Mouse (Mus musculus) right cerebral cortex, postnatal 10 days (tissue): Measurements from ENCODE around the gene Myo3a.
A peak's percentile ranks its signal among the peaks of the same experiment; 100 is the strongest.
"Not testable (repeated sequence)": the region's sequence is repeated elsewhere in the genome, so short reads cannot be mapped to it uniquely, and the experiment has no call there.

Experiments used
- DNase-seq, 2 experiments: peaks; one replicate each; pipeline ENCODE4 v3.0.0; 2021; ENCODE audit warnings: low spot score in 2 of 2

Gene Myo3a

GRCm38 (mm10) chr2:22227308-22227707 lies at the start of gene Myo3a:
Gene Myo3a (plus strand): TSS chr2:22227503.
- DNase-seq: no peak

DNA sequence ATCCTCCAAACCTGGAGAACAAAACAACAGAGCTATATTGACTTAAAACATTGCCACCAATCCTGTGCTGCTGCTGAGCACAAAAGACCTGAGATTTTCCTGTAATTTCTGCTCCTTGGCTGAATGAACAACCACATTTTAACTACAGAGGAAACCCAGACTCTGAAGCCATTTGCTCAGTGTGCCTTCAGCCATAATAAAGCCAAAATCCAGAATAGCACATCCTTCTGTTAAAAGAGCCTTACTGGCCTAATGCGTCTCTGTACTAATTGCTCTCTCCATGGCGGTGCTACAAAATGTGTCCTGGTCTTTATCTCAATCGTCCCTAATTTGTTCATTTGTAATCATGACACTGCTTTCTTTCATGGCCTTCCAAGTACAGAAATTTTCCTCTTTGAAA lies 23.2 kb downstream of the Myo3a start:
- no peak for DNase-seq

DNA sequence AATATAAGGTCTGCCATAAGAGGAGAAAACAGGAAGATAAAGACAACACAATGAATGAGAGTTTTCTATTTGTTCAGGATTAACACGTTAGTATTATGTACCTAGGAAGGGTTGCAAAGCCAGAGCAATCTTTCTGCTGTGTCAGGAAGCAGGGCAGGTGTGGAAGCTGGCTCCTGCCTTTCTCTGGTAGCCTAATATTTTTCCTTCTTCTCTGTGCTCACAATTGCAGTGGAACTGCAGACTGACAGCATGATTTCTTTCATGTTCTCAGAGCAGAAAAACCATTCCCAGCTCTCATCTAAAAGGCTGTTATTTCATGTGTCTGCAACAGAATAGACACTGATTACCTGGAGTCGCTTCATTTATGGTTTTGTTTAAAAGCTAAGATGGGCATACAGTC lies 23.7 kb downstream of the Myo3a start:
- no peak for DNase-seq

- DNase-seq: no peak
These were observed 28.3 kb downstream of the Myo3a start for GRCm38 (mm10) chr2:22255600-22255999.

GRCm38 (mm10) chr2:22271555-22271954 lies 44.3 kb downstream of the Myo3a start:
- DNase-seq: no peak

DNA sequence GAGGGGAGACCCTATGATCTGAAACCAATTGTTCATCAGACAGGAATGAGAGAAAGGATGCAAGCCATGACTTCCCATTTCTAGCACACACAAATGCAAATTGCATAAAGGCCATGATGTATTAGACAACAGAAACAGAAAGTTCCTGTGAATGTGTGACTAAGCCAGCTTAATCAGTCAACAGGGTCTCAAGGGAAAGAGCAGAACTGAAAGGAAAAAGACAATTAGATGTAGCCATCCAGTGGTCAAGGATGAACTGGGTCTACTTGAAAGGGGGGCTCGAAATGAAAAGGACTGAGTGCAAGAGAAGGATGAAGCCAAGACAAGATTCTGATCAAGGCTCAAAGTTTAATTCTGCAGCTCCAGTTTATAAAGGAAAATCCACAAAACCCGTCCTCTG lies 58.1 kb downstream of the Myo3a start:
- DNase-seq: no peak

GRCm38 (mm10) chr2:22285777-22286176 lies 58.5 kb downstream of the Myo3a start:
- DNase-seq: no peak

DNA sequence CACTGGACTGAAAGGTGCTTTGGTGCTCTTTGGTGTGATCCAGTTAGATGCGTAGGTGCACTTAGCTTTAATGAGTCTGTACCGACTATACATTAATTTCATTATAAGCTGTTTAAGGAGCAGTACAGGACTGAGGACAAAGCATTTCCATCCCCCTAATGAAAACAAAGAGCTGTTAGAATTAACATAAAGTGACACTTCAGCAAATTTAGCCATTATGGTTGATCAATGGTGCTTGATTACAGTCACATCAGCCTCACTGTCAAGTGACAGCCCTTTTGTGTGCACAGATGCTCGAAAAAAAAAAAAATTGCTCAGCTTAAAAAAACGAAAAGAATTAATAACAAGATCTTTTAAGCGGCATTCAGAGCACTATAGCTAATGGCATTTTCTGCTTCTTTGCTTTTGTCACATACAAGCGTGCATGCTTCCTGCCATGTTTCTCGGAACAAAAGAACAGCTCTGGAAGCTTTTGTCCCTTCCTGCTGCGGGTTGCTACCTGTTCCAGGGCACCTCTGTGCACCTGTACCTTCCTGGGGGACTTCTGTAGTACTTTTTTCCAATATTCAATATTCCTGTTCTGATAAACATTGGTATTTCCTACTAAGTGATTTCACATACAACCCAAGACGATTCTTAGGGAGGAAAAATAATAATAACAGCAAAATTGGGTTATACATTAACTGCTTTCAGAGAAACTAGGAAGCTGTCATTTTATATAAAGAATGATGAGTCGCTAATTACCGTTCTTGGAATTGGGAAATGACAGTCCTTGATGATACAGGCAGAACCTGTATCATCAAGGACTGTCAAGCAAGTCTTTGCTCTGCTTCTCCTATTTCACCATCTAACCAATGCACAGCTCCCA lies 66.5 kb downstream of the Myo3a start:
- no peak for DNase-seq

DNA sequence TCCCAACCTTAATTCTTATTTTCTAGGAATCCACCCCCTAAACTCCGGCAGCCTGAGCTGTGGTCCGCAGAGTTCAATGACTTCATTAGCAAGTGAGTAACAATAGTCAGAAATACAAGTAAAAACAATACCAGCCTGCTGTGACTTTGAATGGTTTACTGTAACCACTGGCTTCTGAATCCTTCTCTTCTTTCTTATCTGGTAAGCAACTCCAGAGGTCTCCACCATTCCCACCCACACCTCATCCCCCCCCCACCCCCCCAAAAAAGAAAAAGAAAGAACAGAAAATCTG lies 67.1 kb downstream of the Myo3a start:
- no peak for DNase-seq

DNA sequence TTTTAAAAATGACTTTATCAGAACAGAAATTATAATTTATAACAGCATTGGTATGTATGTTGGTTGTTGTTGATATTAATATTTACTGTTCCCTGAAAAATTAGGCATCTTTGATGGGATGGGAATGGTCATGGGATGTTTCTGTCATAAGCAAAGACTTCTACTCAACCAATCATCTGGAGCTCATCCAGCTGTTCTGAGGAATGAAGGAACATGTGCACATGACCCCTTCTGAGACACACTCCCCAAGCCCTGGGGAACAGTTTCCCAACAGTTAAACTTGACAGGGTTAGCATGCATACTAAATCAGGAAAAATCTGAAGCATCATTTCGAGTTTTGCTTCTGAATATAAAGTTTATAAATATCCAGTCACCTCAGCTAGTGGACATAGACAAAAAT lies 70.6 kb downstream of the Myo3a start:
- DNase-seq: no peak

DNA sequence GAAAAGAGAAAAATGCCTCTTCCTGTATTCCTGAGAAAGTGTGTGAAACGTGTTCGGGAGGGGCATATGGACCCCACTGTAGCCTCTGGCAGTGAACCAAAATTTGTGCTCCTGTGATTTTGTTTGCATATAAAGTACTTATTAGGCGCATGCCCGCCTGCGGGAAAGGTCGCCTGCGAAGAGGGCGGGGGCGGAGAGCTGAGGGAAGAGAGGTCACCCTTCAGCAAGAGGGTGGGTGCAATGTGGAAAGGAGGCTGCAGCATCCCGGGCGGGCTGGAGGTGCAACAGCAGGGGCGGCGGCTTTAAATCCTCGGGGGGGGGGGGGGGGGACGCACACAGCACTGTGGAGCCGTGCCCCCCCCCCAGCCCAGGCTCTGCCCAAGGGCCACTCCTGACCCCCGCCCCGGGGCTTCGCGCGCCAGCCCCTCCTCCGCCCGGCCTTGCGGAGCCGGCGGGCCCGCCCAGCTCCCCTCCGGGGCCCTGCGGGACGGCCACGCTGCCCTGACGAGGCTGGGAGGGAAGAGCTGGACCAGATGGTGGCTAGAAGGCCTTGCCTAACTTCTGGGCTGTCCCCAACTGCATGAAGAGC lies 111.1 kb downstream of the Myo3a start:
- peak; percentile 27 to 29 for DNase-seq

GRCm38 (mm10) chr2:22410511-22410910 lies 183.2 kb downstream of the Myo3a start:
- DNase-seq: not testable (repeated sequence)

- no peak for DNase-seq
These were observed 321.1 kb downstream of the Myo3a start for GRCm38 (mm10) chr2:22548421-22548820.

GRCm38 (mm10) chr2:22587469-22588169 lies 360.3 kb downstream of the Myo3a start:
- DNase-seq: not testable (repeated sequence)

- not testable (repeated sequence) for DNase-seq
These were observed 360.9 kb downstream of the Myo3a start for GRCm38 (mm10) chr2:22588170-22588541.

- DNase-seq: not testable (repeated sequence)
These were observed 361.5 kb downstream of the Myo3a start for GRCm38 (mm10) chr2:22588673-22589381.

DNA sequence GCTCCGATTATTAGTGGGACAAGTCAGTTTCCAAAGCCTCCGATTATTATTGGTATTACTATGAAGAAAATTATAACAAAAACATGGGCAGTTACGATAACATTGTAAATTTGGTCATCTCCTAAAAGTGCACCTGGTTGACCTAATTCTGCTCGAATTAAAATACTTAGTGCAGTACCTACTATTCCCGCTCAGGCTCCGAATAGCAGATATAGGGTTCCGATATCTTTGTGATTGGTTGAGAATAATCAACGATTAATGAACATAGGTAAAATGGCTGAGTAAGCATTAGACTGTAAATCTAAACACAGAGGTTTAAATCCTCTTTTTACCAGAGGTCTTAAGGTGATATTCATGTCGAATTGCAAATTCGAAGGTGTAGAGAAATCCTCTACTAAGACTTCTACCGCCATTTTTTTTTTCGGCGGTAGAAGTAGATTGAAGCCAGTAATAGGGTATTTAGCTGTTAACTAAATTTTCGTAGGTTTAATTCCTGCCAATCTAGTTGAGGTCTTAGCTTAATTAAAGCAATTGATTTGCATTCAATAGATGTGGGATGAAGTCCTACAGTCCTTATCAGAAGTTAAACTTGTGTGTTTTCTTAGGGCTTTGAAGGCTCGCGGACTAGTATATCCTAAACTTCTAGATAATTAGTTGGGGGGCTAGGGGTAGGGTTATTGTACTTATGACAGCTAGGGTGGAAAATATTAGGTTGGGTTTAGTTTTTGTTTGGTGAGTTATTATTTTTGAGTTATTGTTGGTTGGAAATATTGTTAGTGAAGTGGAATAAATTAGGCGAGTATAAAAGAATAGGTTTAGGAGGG lies 362.3 kb downstream of the Myo3a start:
- not testable (repeated sequence) for DNase-seq

GRCm38 (mm10) chr2:22590206-22590490 lies 362.8 kb downstream of the Myo3a start:
- DNase-seq: no peak

- DNase-seq: no peak
These were observed 390.6 kb downstream of the Myo3a start for GRCm38 (mm10) chr2:22617951-22618350.

GRCm38 (mm10) chr2:22619416-22619815 lies 392.1 kb downstream of the Myo3a start:
- DNase-seq: no peak

DNA sequence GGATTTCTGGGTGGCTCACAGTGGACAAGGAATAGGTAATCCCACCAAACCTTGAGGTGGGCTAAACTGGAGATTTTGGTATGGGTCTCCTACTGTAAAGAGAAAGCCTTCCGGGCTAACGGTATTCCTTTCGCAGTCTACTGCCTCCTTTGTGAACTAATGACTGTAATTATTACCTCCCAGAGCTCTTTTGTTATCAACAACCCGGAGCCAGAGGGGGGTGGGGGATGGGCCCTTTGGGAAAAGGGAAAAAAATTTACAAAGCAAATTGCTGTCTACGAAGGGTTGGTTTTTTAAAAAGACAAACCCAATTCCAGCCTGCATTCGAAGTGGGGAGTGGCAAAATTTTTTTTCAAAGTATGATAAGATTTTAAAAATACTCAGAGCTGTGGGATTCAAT lies 392.7 kb downstream of the Myo3a start:
- DNase-seq: peak; percentile 43 to 49

DNA sequence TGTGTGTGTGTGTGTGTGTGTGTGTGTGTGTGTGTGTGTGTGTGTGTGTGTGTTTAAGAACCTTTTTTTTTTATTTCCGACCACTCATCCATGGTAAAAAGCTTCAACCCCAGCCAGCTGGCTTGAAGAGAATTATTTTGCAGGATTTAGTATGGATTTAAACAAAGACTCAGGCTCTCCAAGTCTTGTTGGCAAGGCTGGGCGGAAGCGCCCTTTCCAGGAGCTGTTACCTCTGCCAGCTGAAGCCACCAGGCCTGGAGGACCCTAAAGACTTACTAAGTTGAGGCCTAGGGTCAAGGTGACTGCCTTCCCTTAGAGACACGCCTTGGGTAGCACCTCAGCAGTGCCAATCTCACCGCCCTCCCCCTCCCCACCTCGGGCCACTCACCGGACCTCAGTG lies 393.2 kb downstream of the Myo3a start:
- peak; percentile 33 to 34 for DNase-seq
